Mouse (Mus musculus): ENCODE data around the gene Syde1.
"Not testable (repeated sequence)": the region's sequence is repeated elsewhere in the genome, so short reads cannot be mapped to it uniquely, and the experiment has no call there.

The Syde1 gene

GRCm38 (mm10) chr10:78591406-78592328 is at the start of gene Syde1:
Gene Syde1 (minus strand): TSS chr10:78591964.
- peak in 1 of 2 experiments; percentile 30 for DNase-seq (ENCODE audit: low read depth in 2 of 2, low spot score in 2 of 2)

GRCm38 (mm10) chr10:78632311-78632710 is 40.5 kb upstream of the Syde1 start:
- DNase-seq (ENCODE audit: low read depth in 2 of 2, low spot score in 2 of 2), result no peak

GRCm38 (mm10) chr10:78630194-78630593 is 38.4 kb upstream of the Syde1 start:
- DNase-seq (ENCODE audit: low read depth in 2 of 2, low spot score in 2 of 2), result no peak

DNA sequence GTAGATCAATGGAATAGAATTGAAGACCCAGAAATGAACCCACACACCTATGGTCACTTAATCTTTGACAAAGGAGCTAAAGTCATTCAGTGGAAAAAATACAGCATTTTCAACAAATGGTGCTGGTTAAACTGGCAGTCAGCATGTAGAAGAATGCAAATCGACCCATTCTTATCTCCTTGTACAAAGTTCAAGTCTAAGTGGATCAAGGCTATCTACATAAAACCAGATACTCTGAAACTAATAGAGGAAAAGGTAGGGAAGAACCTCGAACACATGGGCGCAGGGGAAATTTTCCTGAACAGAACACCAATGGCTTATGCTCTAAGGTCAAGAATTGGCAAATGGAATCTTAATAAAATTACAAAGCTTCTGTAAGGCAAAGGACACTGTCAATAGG is 31.4 kb upstream of the Syde1 start:
- DNase-seq (ENCODE audit: low read depth in 2 of 2, low spot score in 2 of 2), result not testable (repeated sequence)

- DNase-seq (ENCODE audit: low read depth in 2 of 2, low spot score in 2 of 2), result no peak
Measured at GRCm38 (mm10) chr10:78617974-78618373, 26.2 kb upstream of the Syde1 start, which contains the start of gene Olfr1357. Gene Olfr1357 (minus strand): TSS chr10:78618074.

DNA sequence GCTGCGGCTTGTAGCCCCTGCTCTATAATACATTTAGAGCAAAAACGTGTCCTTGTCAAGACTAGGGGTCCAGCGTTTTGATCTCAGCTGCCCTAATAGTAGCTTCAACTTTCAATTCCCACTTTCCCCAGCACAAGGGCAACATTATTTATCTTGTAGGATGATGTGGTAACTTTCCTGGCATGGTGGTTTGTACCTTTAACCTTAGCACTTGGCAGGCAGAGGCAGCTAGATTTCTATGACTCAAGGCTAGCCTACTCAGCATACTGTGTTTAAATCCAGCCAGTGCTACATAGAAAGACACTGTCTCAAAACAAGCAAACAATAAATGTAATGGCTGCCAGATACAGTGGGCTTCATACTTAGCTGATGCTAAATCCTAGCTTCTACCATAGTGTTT is 15.8 kb upstream of the Syde1 start:
- DNase-seq (ENCODE audit: low read depth in 2 of 2, low spot score in 2 of 2), result no peak

GRCm38 (mm10) chr10:78605080-78605479 is 13.3 kb upstream of the Syde1 start:
- peak; percentile 48 to 71 for DNase-seq (ENCODE audit: low read depth in 2 of 2, low spot score in 2 of 2)

- no peak for DNase-seq (ENCODE audit: low read depth in 2 of 2, low spot score in 2 of 2)
Measured at GRCm38 (mm10) chr10:78599865-78600264, 8.1 kb upstream of the Syde1 start.

DNA sequence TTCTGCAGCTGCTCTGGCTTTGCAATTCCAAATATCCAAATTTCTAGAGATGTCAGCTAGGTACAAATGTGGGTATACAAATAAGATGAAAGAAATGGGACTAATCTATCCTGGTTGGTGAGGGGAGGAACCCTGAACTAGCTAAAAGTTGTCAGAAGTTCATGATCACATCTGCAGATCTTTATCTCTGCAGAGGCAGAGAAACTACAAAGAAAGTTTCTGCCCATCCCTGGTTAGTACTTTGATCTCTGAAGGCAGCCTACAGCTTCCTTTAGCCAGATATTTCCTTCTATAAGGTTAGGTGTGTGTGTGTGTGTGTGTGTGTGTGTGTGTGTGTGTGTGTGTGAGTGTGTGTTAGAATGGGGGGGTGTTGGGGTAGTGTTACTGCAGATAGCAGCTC is 2.8 kb upstream of the Syde1 start:
- peak; percentile 24 to 41 for DNase-seq (ENCODE audit: low read depth in 2 of 2, low spot score in 2 of 2)

- DNase-seq (ENCODE audit: low read depth in 2 of 2, low spot score in 2 of 2), result no peak
Measured at GRCm38 (mm10) chr10:78594157-78594556, 2.4 kb upstream of the Syde1 start.

- DNase-seq (ENCODE audit: low read depth in 2 of 2, low spot score in 2 of 2), result no peak
Measured at GRCm38 (mm10) chr10:78593736-78594135, 2.0 kb upstream of the Syde1 start.

DNA sequence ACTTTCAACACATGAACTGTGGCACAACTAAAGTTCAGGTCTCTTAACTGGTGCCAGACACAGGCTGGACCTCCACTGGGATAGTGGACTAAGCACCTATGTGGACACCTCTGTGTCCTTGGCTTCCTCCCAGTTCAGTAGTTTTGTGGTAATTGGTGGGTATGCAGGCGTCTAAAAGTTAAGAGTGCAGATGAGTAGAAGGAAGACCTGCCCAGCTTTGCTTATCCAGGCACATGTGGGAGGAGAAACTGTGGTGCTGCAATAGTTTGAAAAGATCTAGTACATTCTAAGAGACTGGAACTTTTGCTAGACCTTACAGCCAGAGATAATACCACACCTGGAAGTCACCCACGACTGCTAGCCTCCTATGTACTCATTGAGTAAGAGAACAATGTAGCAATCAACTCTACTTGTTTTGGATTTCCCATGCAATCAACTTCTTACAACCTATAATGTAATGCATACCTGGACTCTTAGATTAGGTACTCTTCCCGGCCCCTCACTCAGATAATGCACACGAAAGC is 1.2 kb upstream of the Syde1 start:
- DNase-seq (ENCODE audit: low read depth in 2 of 2, low spot score in 2 of 2), result no peak

GRCm38 (mm10) chr10:78590744-78591143 is 1.0 kb downstream of the Syde1 start:
- DNase-seq (ENCODE audit: low read depth in 2 of 2, low spot score in 2 of 2), result peak in 1 of 2 experiments; percentile 20

DNA sequence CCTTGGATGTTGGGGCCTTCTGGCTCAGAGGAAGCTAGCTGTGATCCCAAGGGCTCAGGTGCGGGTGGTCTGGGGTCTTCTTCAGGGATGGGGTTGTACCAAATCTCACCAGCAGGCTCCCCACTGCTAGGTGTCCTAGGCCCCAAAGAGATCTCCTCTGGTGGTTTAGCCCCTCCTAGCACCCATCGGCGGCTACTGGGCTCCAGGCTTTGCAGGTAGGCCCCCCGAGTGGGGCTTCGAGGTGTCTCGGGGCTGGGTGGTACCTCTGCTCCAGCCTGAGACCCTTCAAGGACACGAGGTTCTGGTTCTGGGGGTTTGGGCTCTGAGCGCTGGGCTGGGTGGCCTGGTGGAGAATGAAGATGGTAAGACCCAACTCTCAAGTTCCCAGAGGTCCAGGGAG is 1.9 kb downstream of the Syde1 start:
- no peak for DNase-seq (ENCODE audit: low read depth in 2 of 2, low spot score in 2 of 2)

- no peak for DNase-seq (ENCODE audit: low read depth in 2 of 2, low spot score in 2 of 2)
Measured at GRCm38 (mm10) chr10:78589291-78589690, 2.5 kb downstream of the Syde1 start.

DNA sequence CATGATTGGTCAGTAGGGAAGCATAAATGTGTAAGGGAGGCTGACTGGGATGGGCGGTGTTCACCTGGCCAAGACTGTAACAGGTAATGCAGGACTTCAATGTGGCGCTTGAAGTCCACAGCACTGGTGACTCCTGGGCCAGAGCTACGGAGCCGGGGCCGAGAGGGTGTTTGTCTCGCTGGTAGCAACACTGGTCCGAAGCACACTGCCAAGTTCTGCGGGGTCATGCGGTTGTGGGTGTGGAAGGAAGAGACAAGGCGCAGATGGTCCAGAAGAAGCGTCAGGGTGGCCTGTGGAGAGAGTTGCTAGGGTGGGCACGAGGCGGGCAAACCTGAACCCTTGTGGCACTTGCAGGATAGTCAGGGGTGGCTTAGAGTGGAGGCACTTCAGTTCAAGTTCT is 5.7 kb downstream of the Syde1 start:
- no peak for DNase-seq (ENCODE audit: low read depth in 2 of 2, low spot score in 2 of 2)

DNA sequence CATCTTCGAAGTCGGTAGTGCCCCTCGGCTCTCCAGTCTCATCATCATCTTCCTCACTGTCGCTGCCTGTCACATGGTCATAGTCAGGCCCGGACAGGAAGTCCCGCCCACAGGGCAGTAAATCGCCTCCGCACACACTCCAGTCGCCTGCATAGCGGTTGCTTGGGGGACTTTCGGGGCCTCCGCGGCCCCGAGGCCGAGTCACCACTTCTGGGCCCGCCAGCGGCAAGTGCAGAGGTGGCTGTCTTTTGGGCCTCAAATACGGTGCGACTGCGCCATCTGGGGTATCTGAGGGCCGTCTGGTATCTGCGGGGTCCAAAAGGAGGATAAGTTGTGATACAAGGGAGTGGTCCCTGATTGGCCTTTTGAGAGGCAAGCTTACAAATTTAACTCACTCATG is 6.2 kb downstream of the Syde1 start:
- DNase-seq (ENCODE audit: low read depth in 2 of 2, low spot score in 2 of 2), result no peak

DNA sequence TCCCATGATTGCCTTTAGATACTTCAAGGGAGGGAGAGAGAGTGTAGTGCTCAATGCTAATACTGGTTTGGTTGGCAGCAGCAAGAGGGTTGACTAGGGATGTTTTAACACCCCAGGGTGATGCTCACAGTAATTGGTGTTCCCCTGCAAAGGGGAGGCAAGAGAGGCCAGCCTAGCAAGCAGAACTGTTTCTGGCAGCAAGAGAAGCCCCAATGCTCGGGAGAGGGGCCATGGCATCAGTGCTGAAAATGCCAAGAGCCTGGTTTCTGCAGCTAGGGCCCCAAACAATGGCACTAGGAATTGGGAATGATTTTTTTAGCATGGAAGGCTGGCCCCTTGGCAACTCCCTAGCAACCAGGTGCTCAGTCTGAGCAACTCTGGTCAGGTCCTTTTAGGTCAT is 6.8 kb downstream of the Syde1 start:
- no peak for DNase-seq (ENCODE audit: low read depth in 2 of 2, low spot score in 2 of 2)

DNA sequence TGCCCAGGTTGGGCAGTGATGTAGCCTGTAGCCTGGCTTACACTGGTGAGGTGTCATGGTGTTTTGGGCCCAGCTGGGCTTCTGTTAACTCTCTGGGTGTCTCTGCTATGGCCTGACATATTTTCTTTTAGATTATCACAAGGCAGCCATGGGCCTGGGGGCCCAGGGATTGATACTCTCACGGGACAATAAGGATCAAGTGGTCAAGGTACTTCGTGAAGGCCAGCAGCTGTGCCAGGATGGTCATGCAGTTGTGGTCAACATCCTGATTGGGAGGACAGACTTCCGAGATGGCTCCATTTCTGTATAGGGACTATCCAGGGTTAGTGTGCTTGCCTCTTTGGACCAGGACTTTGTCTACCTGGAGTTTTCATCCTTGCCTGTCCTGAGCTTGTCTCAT is 7.8 kb downstream of the Syde1 start:
- DNase-seq (ENCODE audit: low read depth in 2 of 2, low spot score in 2 of 2), result no peak

- no peak for DNase-seq (ENCODE audit: low read depth in 2 of 2, low spot score in 2 of 2)
Measured at GRCm38 (mm10) chr10:78583347-78583746, 8.4 kb downstream of the Syde1 start.

DNA sequence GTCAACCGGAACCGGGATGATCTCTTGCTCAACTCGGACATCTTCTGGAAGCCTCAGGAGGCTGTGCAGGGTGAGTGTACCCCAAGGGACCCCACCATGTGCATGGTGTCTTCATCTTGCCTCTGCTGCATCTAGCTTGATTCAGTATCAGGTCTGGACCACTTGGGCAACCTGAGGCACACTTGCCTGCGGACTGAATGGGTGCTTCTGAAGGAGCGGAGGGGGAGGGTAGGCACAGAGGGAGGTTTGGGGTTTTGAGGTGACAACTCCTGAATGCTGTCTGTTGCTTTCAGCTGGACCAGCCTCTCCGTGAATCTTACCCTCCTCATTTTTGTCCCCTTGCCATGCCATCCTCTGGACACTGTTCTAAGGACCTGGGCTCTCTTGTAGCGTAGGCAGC is 10.6 kb downstream of the Syde1 start:
- no peak for DNase-seq (ENCODE audit: low read depth in 2 of 2, low spot score in 2 of 2)

- DNase-seq (ENCODE audit: low read depth in 2 of 2, low spot score in 2 of 2), result no peak
Measured at GRCm38 (mm10) chr10:78578204-78578603, 13.6 kb downstream of the Syde1 start.

Data from CD8-positive naive resting alpha-beta T cell, adult 2 months (primary cell).